Mouse (Mus musculus) heart, adult 2 months (tissue): Measurements from ENCODE around the gene Pced1a. TPM values are rescaled to one million over a fixed set of nuclear protein-coding genes. Genes with fewer than 3 reads are reported as not detected.

ENCODE experiments used
- DNase-seq, 2 experiments: peaks; one replicate each; pipeline ENCODE4 v3.0.0; 2021
- H3K27ac ChIP-seq: fragments of 200-600 bp; 2 replicates; pipeline ENCODE4 v1.8.1; 2022
- H3K27me3 ChIP-seq: fragments of 200-500 bp; 2 replicates; pipeline ENCODE4 v1.6.1; 2012; ENCODE audit warnings: mild to moderate bottlenecking, low read length, inconsistent platforms, mixed read lengths; ENCODE audit not compliant: control insufficient read depth, insufficient read depth
- H3K36me3 ChIP-seq: fragments of 200-500 bp; 2 replicates; pipeline ENCODE4 v1.6.1; 2012; ENCODE audit warnings: low read length, inconsistent platforms; ENCODE audit not compliant: control insufficient read depth, insufficient read depth
- H3K4me1 ChIP-seq: fragments of 200-500 bp; 2 replicates; pipeline ENCODE4 v1.6.1; 2011; ENCODE audit warnings: low read length; ENCODE audit not compliant: control insufficient read depth, insufficient read depth
- H3K4me3 ChIP-seq: fragments of 200-600 bp; 2 replicates; pipeline ENCODE4 v1.8.1; 2022
- H3K79me2 ChIP-seq: fragments of 200-500 bp; replicated peaks from 2 replicates; pipeline ENCODE4 v1.6.1; 2012; ENCODE audit warnings: mild to moderate bottlenecking, inconsistent platforms, low read length, moderate library complexity, mixed read lengths; ENCODE audit not compliant: control insufficient read depth, insufficient read depth
- H3K9ac ChIP-seq: fragments of 200-500 bp; 2 replicates; pipeline ENCODE4 v1.6.1; 2012; ENCODE audit warnings: low read depth, mild to moderate bottlenecking, control low read depth, inconsistent platforms, low read length, mixed read lengths
- CTCF ChIP-seq: fragments of 200-600 bp; IDR thresholded peaks from 2 replicates; pipeline ENCODE4 v1.8.1; 2022; ENCODE audit warnings: antibody characterized with exemption, mild to moderate bottlenecking, moderate library complexity
- EP300 ChIP-seq: fragments of 200-500 bp; IDR thresholded peaks from 2 replicates; pipeline ENCODE4 v1.6.1; 2011; ENCODE audit warnings: low read depth, low read length, control low read depth; ENCODE audit not compliant: insufficient read depth
- POLR2A ChIP-seq: fragments of 200-500 bp; IDR thresholded peaks from 2 replicates; pipeline ENCODE4 v1.6.1; 2011; ENCODE audit warnings: mild to moderate bottlenecking, low read depth, low read length, control low read depth; ENCODE audit not compliant: insufficient read depth
- WGBS: fragments of 180-500 bp; shearing (Covaris S2); methylation state at CpG from one replicate; pipeline ENCODE4 v1.1.7; 2018; 5-methylcytosine and 5-hydroxymethylcytosine counted together
- intact Hi-C: fragments of 180-260 bp; cut with DNase I; formaldehyde crosslinking; loops from one replicate; pipeline ENCODE4 v1.15.1; 2025
- polyA plus RNA-seq: library from polyadenylated mRNA; depleted of rRNA; stranded (reverse); fragments of >200 nt; gene quantifications from 2 replicates; pipeline ENCODE4 v1.2.3, GENCODE M21; 2012
- total RNA-seq, 2 experiments: library from RNA; stranded (reverse); gene quantifications; 2 replicates each; pipeline ENCODE4 v1.2.3; 2021

The Pced1a gene
- total and polyA plus RNA-seq, 3 experiments: 5.5 to 14.5 (median 5.5) TPM

DNA sequence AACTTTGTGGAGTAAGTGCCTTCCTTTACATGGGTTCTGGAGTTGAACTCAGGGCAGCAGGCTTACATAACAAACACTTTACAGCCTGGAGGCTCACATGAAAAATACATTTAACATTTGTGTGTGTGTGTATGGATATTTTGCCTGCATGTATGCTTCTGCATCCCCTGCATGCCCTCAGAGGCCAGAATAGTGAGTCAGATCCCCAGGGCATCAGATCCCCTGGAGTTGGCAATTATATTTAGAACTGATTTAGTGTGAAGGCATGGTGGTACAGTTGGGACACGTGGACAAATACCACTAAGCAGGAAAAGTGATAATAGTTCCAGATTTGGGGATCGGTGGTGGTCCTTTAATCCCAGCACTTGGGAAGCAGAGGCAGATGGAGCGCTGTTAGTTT, 35.1 kb upstream of the Pced1a start:
- Histone ChIP-seq H3K36me3 (peaks cover 6% of the 10 kb centered on the region), H3K27ac (no peak overlapping the region), H3K9ac (no peak overlapping the region), H3K4me1 (peaks cover 8% of the 10 kb centered on the region), H3K27me3 (no peaks in the 10 kb centered on the region), H3K4me3 (no peak overlapping the region), H3K79me2 (peaks cover 16% of the 10 kb centered on the region)
- intact Hi-C loops: no loop called here
- 62% methylated on average over 3 of the region's 3 CpGs for WGBS
- no peak for DNase-seq
- no peak for TF ChIP-seq CTCF
- TF ChIP-seq POLR2A: no peak
- TF ChIP-seq EP300: no peak

GRCm38 (mm10) chr2:130457871-130458270, 33.4 kb upstream of the Pced1a start:
- Histone ChIP-seq H3K27ac (no peak overlapping the region), H3K79me2 (peaks cover 14% of the 10 kb centered on the region), H3K4me1 (peaks cover 13% of the 10 kb centered on the region), H3K36me3 (peaks cover 9% of the 10 kb centered on the region), H3K4me3 (no peak overlapping the region), H3K9ac (no peak overlapping the region), H3K27me3 (no peaks in the 10 kb centered on the region)
- DNase-seq: no peak
- TF ChIP-seq EP300 (no peak), CTCF (no peak), POLR2A (no peak)
- WGBS: 83% methylated on average over 3 of the region's 3 CpGs
- intact Hi-C loops: no loop called here

DNA sequence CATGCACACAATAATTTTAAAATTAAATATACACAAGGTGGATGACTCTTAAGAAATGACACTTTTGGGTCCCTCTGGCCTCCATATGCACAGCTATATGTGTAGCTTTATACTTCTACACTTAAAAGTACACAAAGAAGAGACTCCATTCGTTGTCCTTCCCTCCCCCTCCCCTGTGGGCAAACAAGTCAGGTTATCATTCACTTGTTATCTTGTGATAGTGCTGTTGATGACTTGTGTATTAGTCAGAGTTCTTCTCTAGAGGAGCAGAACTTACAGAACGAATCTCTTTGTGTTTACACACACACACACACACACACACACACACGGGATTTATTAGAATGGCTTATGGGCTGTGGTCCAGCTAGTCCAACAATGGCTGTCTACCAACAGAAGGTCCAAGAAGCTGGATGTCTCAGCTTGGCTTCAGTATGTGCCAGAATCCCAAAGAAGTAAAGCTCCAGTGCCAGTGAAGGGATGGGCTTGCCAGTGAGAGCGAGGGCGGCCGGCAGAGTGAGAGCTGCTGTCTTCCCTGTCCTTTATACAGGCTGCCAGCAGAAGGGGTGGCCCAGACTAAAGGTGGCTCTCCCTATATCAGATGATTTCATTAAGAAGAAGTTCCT, 30.4 kb upstream of the Pced1a start:
- DNase-seq: no peak
- 28% methylated on average over 6 of the region's 6 CpGs for WGBS
- intact Hi-C loops: loop anchor here (5.0 kb wide), 2 partner anchors 62 to 107 kb away; partner anchors contain the start of gene Mrps26
- H3K27me3 ChIP-seq: no peaks in the 10 kb centered on the region
- no peak overlapping the region for H3K4me3 ChIP-seq
- H3K9ac ChIP-seq: no peak overlapping the region
- peaks cover 12% of the 10 kb centered on the region for H3K4me1 ChIP-seq
- peaks cover 9% of the 10 kb centered on the region for H3K36me3 ChIP-seq
- TF ChIP-seq CTCF: no peak
- TF ChIP-seq EP300: no peak
- no peak for TF ChIP-seq POLR2A
- peaks cover 3% of the 10 kb centered on the region for H3K79me2 ChIP-seq
- no peak overlapping the region for H3K27ac ChIP-seq

- peak in 1 of 2 experiments; percentile 29 for DNase-seq
- no peaks in the 10 kb centered on the region for H3K27me3 ChIP-seq
- WGBS: 23% methylated on average over 6 of the region's 6 CpGs
- intact Hi-C loops: loop anchor here (5.0 kb wide), 2 partner anchors 64 to 109 kb away; partner anchors contain the start of gene Mrps26
- no peak overlapping the region for H3K4me3 ChIP-seq
- peak overlapping the region; percentile 55; the same call in 1 of the 2 replicates for H3K9ac ChIP-seq
- TF ChIP-seq EP300: no peak
- no peak for TF ChIP-seq POLR2A
- TF ChIP-seq CTCF: no peak
- peaks cover 14% of the 10 kb centered on the region for H3K4me1 ChIP-seq
- H3K27ac ChIP-seq: peak overlapping the region; percentile 11; the same call in 1 of the 2 replicates
- H3K79me2 ChIP-seq: peaks cover 2% of the 10 kb centered on the region
- H3K36me3 ChIP-seq: peaks cover 9% of the 10 kb centered on the region
These were observed 28.9 kb upstream of the Pced1a start for GRCm38 (mm10) chr2:130453421-130453820.

GRCm38 (mm10) chr2:130452266-130452665, 27.8 kb upstream of the Pced1a start:
- intact Hi-C loops: loop anchor here (5.0 kb wide), 2 partner anchors 65 to 110 kb away; partner anchors contain the start of gene Mrps26
- TF ChIP-seq EP300 (no peak), POLR2A (no peak), CTCF (no peak)
- H3K4me1 ChIP-seq: peaks cover 11% of the 10 kb centered on the region
- no peaks in the 10 kb centered on the region for H3K27me3 ChIP-seq
- no peak overlapping the region for H3K9ac ChIP-seq
- no peak overlapping the region for H3K27ac ChIP-seq
- peaks cover 9% of the 10 kb centered on the region for H3K36me3 ChIP-seq
- H3K4me3 ChIP-seq: no peak overlapping the region
- WGBS: 49% methylated on average over 2 of the region's 2 CpGs
- peaks cover 2% of the 10 kb centered on the region for H3K79me2 ChIP-seq
- no peak for DNase-seq

GRCm38 (mm10) chr2:130451727-130452090, 27.2 kb upstream of the Pced1a start:
- peaks cover 10% of the 10 kb centered on the region for H3K4me1 ChIP-seq
- H3K79me2 ChIP-seq: peaks cover 2% of the 10 kb centered on the region
- WGBS: 30% methylated on average over 3 of the region's 3 CpGs
- no peak overlapping the region for H3K27ac ChIP-seq
- DNase-seq: no peak
- H3K9ac ChIP-seq: no peak overlapping the region; the same call in 1 of the 2 replicates
- intact Hi-C loops: loop anchor here (2.0 to 5.0 kb wide), 3 partner anchors 29 to 111 kb away; partner anchors contain the start of gene Mrps26
- H3K36me3 ChIP-seq: peaks cover 7% of the 10 kb centered on the region
- no peaks in the 10 kb centered on the region for H3K27me3 ChIP-seq
- no peak overlapping the region; the same call in 1 of the 2 replicates for H3K4me3 ChIP-seq
- TF ChIP-seq EP300: no peak
- TF ChIP-seq POLR2A: no peak
- TF ChIP-seq CTCF: no peak
